In genomic region chr5:142718037-142718436, GRCm38 (mm10) we compare ENCODE assay signal across 8 mouse cellular contexts. TPM values are rescaled to one million over a fixed set of nuclear protein-coding genes. Genes with fewer than 3 reads are reported as not detected.
A peak's percentile ranks its signal among the peaks of the same experiment; 100 is the strongest.
DNase-seq lines count a peak whose midpoint lies in the region; ATAC-seq and TF ChIP-seq lines count a peak whose summit lies in the region.

No protein-coding gene starts in this region.

- no peak for TF ChIP-seq EP300 in CH12.LX (IDR thresholded peaks at IDR 0.05; ENCODE audit: low read length)
- TF ChIP-seq EP300 in heart, postnatal 0 days (IDR thresholded peaks at IDR 0.05; ENCODE audit: low read depth): no peak

- H3K4me2 ChIP-seq in CH12.LX (ENCODE audit: insufficient read depth, low read depth, poor library complexity, severe bottlenecking): no peak overlapping the region
- H3K4me2 ChIP-seq in heart, postnatal 0 days (ENCODE audit: low read depth, low read length): no peak overlapping the region

- dilution Hi-C loops in CH12.LX (cut with MboI; ENCODE audit: extremely low pct_ligation_motif_present, extremely low pct_unique_long_range_greater_than_20kb, low sequenced_read_pairs): no loop called here

- H3K9ac ChIP-seq in CH12.LX (ENCODE audit: insufficient read depth, low read depth): no peak overlapping the region
- H3K9ac ChIP-seq in heart, postnatal 0 days (replicated peaks; ENCODE audit: low read depth, low read length): no peak overlapping the region

- WGBS in heart, postnatal 0 days: 10% methylated on average over 4 of the region's 4 CpGs

- TF ChIP-seq POLR2A in CH12.LX (IDR thresholded peaks at IDR 0.05; ENCODE audit: low read depth, low read length): no peak

- H3K9me3 ChIP-seq in CH12.LX (replicated peaks; ENCODE audit: low read length): no peaks in the 10 kb centered on the region
- no peaks in the 10 kb centered on the region for H3K9me3 ChIP-seq in heart, postnatal 0 days (replicated peaks; ENCODE audit: control insufficient read depth, low read length)

- peak; percentile 92 to 93 for TF ChIP-seq CTCF in CH12.LX (conservative IDR thresholded peaks at IDR 0.05 in 1 of 2, IDR thresholded peaks at IDR 0.05 in 1 of 2; ENCODE audit: low read depth in 2 of 2, low read length in 2 of 2)
- TF ChIP-seq CTCF in heart, postnatal 0 days (IDR thresholded peaks at IDR 0.05; ENCODE audit: low read depth): peak; percentile 86

- H3K27me3 ChIP-seq in CH12.LX (replicated peaks): peaks cover 43% of the 10 kb centered on the region
- H3K27me3 ChIP-seq in heart, postnatal 0 days (ENCODE audit: control insufficient read depth, insufficient read depth, low read length): no peaks in the 10 kb centered on the region

- no peak overlapping the region for H3K27ac ChIP-seq in CH12.LX (ENCODE audit: insufficient read depth, low read depth)
- H3K27ac ChIP-seq in heart, postnatal 0 days (ENCODE audit: low read depth): no peak overlapping the region

- no peaks in the 10 kb centered on the region for H3K36me3 ChIP-seq in CH12.LX (replicated peaks in 1 of 2; ENCODE audit: control insufficient read depth in 1 of 2, insufficient read depth in 1 of 2, low read length in 1 of 2)
- no peaks in the 10 kb centered on the region for H3K36me3 ChIP-seq in heart, postnatal 0 days (replicated peaks; ENCODE audit: control insufficient read depth, insufficient read depth, low read length)

- no peak overlapping the region for H3K4me3 ChIP-seq in CH12.LX (replicated peaks in 1 of 3; ENCODE audit: low read depth in 2 of 3, low read length in 2 of 3, poor library complexity in 1 of 3)
- H3K4me3 ChIP-seq in heart, postnatal 0 days (ENCODE audit: low read depth, low read length): no peak overlapping the region

- DNase-seq in CH12.LX (ENCODE audit: extremely low read depth): peak; percentile 62
- peak; percentile 68 to 73 for DNase-seq in adrenal gland, postnatal 4 days (ENCODE audit: low spot score in 2 of 2)
- DNase-seq in heart, postnatal 0 days (ENCODE audit: low spot score): no peak
- peak; percentile 66 to 91 for DNase-seq in kidney, postnatal 36 days
- peak; percentile 82 for DNase-seq in lung, postnatal 10 days
- DNase-seq in retina, embryonic 14.5 days (ENCODE audit: low spot score): peak; percentile 91
- peak; percentile 59 to 75 for DNase-seq in thymus, postnatal 36 days

- H3K79me2 ChIP-seq in CH12.LX (replicated peaks; ENCODE audit: control insufficient read depth, extremely low read depth, insufficient read depth, poor library complexity, severe bottlenecking): no peaks in the 10 kb centered on the region

- H3K4me1 ChIP-seq in CH12.LX (ENCODE audit: control insufficient read depth in 1 of 2, insufficient read depth in 2 of 2): no peaks in the 10 kb centered on the region
- no peaks in the 10 kb centered on the region for H3K4me1 ChIP-seq in heart, postnatal 0 days (ENCODE audit: control insufficient read depth, insufficient read depth)

- in situ Hi-C loops in CH12.LX (cut with MboI; ENCODE audit: low pct_ligation_motif_present, low pct_unique_long_range_greater_than_20kb, low sequenced_read_pairs): loop anchor here (5.0 to 25.0 kb wide), 3 partner anchors 46 to 216 kb away; no protein-coding TSS in a partner anchor

- ATAC-seq in erythroid progenitor cell, adult 5-6 weeks (replicated peaks; ENCODE audit: low FRiP score, poor library complexity, severe bottlenecking): peak; percentile 79
- ATAC-seq in heart, postnatal 0 days (ENCODE audit: insufficient read depth, low read depth): peak; percentile 40

- TF ChIP-seq RAD21 in CH12.LX (IDR thresholded peaks at IDR 0.05; ENCODE audit: low read depth, low read length): peak; percentile 87

TF ChIP-seq in CH12.LX, 34 proteins besides CTCF, POLR2A, EP300 and RAD21:
- TF ChIP-seq TCF12 (IDR thresholded peaks at IDR 0.05; ENCODE audit: low read depth, low read length): no peak
- TF ChIP-seq SMC3 (IDR thresholded peaks at IDR 0.05; ENCODE audit: low read depth, low read length): peak; percentile 87
- TF ChIP-seq ZC3H11A (IDR thresholded peaks at IDR 0.05; ENCODE audit: low read depth, low read length): peak; percentile 50
TF ChIP-seq in CH12.LX: peak in this region for 2.

RNA-seq across cellular contexts. Expression of gene Slc29a4, which starts 25.7 kb away (rescaled TPM):
- not detected in 2 replicates for total RNA-seq in CH12.LX (2012; rRNA removed)
- not detected in 2 replicates for total RNA-seq in CH12.LX (2014; rRNA removed)
- not detected in 2 replicates for polyA plus RNA-seq in CH12.LX (2012; ENCODE audit: insufficient read length, low read depth)
- total RNA-seq in adrenal gland, postnatal 4 days (2021): 10 to 100 TPM; 28.9 to 30.7 TPM
- not detected in 2 replicates for total RNA-seq in erythroid progenitor cell, adult 5-6 weeks (2015; ENCODE audit: low replicate concordance)
- not detected in 2 replicates for total RNA-seq in erythroid progenitor cell, adult 5-6 weeks (2017; ENCODE audit: low replicate concordance)
- total RNA-seq in heart, postnatal 0 days (2014; rRNA removed; ENCODE audit: low replicate concordance): 0.08 and 0.93 TPM in 2 replicates
- polyA plus RNA-seq in heart, postnatal 0 days (2015; fragmentation: Nextera tagmentation; extraction: Ambion mirVana): 0.41 and 0.48 TPM in 2 replicates

Comparison
In these comparisons a context has a peak if more than half of its experiments do, and no peak if none do; other contexts are left out.
1. RNA of gene Slc29a4, which starts 25.7 kb away (total RNA-seq): 28.9 to 30.7 TPM in adrenal gland, postnatal 4 days; 0.08 to 0.93 TPM in heart, postnatal 0 days, not detected in CH12.LX and not detected in erythroid progenitor cell, adult 5-6 weeks; every median in the first group is over 10 times any median in the second.